Mouse (Mus musculus): Measurements from ENCODE around the gene Gm9922. TPM values are rescaled to one million over a fixed set of nuclear protein-coding genes. Genes with fewer than 3 reads are reported as not detected.

The Gm9922 gene
- total RNA-seq, 2 experiments from 2014 or later = 0.68 to 1.2 TPM

DNA sequence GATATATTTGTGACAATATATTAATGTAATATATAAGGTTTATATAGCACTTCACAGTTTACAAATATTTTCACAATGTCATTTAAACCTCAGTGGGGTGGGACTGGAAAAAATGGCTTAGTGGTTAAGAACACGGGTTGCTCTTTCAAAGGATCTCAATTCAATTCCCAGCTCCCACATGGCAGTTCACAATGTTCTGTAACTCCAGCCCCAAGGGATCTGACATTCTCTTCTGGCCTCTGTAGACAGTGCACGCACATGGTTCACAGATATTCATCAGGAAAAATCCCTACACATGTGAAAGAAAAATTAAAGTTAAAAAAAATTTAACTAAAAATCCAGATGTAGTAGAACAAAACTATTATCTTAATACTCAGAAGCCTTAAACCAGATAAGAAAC lies 41.2 kb downstream of the Gm9922 start:
- intact Hi-C loops (cut with DNase I) = no loop called here
- no peak for DNase-seq (ENCODE audit: low spot score)

- intact Hi-C loops (cut with DNase I) = no loop called here
- DNase-seq (ENCODE audit: low spot score) = no peak
Observed at GRCm38 (mm10) chr14:101687696-101688095, 41.9 kb downstream of the Gm9922 start.

Other genes starting within 250 kb of the Gm9922 start
- 10 to 100 TPM; 58.2 to 70.1 TPM for gene Tbc1d4, start 120.6 kb downstream of the Gm9922 start, total RNA-seq (2021)
- 10 to 100 TPM; 29.3 to 30.5 TPM for gene Commd6, start 89.1 kb downstream of the Gm9922 start, total RNA-seq (2021)
- 10 to 100 TPM; 28.9 to 30.3 TPM for gene Uchl3, start 75.8 kb downstream of the Gm9922 start, total RNA-seq (2021)
- gene Lmo7, start 143 bp upstream of the Gm9922 start, total RNA-seq (2021) = 100 to 1,000 TPM; 396 to 411 TPM